Mouse (Mus musculus) brain, embryonic 14.5 days (tissue): ENCODE data around the gene St3gal2. TPM values are rescaled to one million over a fixed set of nuclear protein-coding genes. Genes with fewer than 3 reads are reported as not detected.
"Not testable (repeated sequence)": the region's sequence is repeated elsewhere in the genome, so short reads cannot be mapped to it uniquely, and the experiment has no call there.

ENCODE experiments used
- DNase-seq: peaks from one replicate; pipeline ENCODE4 v3.0.0-alpha.2; 2011; ENCODE audit warnings: low read depth
- CTCF ChIP-seq: fragments of 200-500 bp; IDR thresholded peaks from 2 replicates; pipeline ENCODE4 v1.5.1; 2012; ENCODE audit warnings: inconsistent platforms, mild to moderate bottlenecking, moderate library complexity, borderline replicate concordance; ENCODE audit not compliant: insufficient read depth, insufficient read length; ENCODE audit errors: extremely low read depth
- POLR2A ChIP-seq: fragments of 200-500 bp; IDR thresholded peaks from 2 replicates; pipeline ENCODE4 v1.6.1; 2012; ENCODE audit warnings: mild to moderate bottlenecking, inconsistent platforms, borderline replicate concordance; ENCODE audit not compliant: poor library complexity, insufficient read depth, insufficient read length, severe bottlenecking; ENCODE audit errors: extremely low read depth
- polyA plus RNA-seq: library from polyadenylated mRNA; depleted of rRNA; stranded (reverse); fragments of >200 nt; gene quantifications from 2 replicates; pipeline ENCODE4 v1.2.3, GENCODE M21; 2012; rRNA removed

St3gal2 gene
- polyA plus RNA-seq, 1 experiment, result 39.7 TPM

DNA sequence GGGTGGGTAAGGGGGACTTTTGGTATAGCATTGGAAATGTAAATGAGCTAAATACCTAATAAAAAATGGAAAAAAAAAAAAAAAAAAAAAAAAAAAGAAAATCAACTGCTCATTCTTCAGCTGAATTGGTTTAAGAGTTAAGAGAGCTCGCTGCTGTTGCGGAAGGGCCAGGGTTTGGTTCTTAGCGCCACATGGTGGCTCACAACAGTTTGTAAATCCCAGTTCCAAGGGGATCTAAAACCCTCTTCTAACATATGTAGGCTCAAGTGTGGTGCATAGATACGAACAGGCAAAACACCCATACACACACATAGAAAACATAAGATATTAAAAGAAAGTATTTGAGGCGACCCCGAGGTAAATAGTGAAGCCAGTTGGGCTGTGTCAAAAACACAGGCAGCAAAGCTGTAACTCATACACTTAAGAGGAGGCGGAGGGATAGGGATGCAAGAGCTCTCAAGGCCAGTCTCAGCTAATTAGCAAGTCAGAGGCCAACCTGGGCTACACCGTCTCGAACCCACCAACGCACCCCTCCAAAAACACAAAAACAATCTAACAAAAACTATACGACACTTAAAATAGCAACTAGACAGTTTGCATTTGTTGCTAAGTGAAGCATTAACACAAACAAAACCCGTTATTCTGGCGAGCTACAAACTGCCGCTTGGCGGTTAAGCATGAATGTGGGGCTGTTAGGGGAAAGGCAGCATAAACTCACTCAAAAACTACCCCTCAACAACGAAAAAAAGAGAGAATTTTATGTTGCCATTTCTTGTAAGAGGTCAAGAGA, 77.1 kb downstream of the St3gal2 start:
- peak; percentile 1 for DNase-seq
- TF ChIP-seq CTCF (no peak), POLR2A (no peak)

- peak; percentile 97 for DNase-seq
- TF ChIP-seq CTCF, result no peak
- TF ChIP-seq POLR2A, result peak; percentile 67; the same call in 1 of the 2 replicates
Observed at GRCm38 (mm10) chr8:110997547-110998531, 78.1 kb downstream of the St3gal2 start, which contains the start of gene Ddx19a. Gene Ddx19a, minus strand, starts transcription at chr8:110997800.

DNA sequence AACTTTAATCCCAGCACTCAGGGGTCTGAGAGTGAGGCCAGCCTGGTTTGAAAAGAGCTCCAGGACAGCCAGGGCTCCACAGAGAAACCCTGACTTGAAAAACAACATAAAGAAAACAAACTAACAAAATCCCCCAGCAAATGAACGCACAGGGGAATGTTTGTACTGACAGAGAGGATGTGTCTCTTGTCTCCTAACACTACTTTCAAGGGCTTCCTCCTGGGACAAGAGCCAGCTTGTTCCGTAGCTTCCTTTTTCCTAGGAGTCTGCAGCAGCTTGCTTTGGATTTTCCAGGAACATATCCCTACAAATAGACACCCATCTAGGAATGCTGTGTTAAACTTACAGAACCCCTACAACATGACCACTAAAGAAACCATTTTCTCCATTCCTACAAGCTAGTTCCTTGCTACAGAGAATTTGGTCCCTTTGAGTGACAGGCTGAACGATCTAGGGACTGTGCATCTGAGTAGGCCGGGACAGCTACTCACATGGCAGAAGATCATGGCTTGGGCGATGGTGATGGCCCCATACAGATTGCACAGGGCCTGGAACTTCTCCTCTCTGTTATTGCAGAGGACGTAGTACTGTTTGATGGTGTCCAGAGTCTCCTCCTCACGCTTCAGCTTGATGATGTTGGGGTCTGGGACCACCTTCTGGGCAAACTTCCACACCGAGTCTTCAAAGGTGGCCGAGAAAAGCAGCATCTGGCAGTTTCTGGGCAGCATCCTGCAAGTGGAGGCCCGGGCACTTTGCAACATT, 90.7 kb downstream of the St3gal2 start:
- DNase-seq, result not testable (repeated sequence)

Other genes with a start within 250 kb of the St3gal2 start
- 117 and 189 TPM in 2 replicates for gene Mtss1l, start 198.4 kb upstream of the St3gal2 start, polyA plus RNA-seq
- 3.1 and 3.9 TPM in 2 replicates for gene Il34, start 114.0 kb upstream of the St3gal2 start, polyA plus RNA-seq
- 37.0 and 44.9 TPM in 2 replicates for gene Cog4, start 73.3 kb upstream of the St3gal2 start, polyA plus RNA-seq
- gene Sf3b3, start 73.1 kb upstream of the St3gal2 start, polyA plus RNA-seq, result 72.0 and 81.3 TPM in 2 replicates
- gene Fuk, start 17.4 kb upstream of the St3gal2 start, polyA plus RNA-seq, result 12.4 and 15.8 TPM in 2 replicates
- gene Ddx19a, start 77.9 kb downstream of the St3gal2 start, polyA plus RNA-seq, result 43.5 and 47.2 TPM in 2 replicates
- 9.8 and 11.1 TPM in 2 replicates for gene Ddx19b, start 111.8 kb downstream of the St3gal2 start, polyA plus RNA-seq
- gene Aars, start 113.2 kb downstream of the St3gal2 start, polyA plus RNA-seq, result 61.3 and 76.9 TPM in 2 replicates
- gene Exosc6, start 136.4 kb downstream of the St3gal2 start, polyA plus RNA-seq, result not detected in 2 replicates
- 0.32 and 0.71 TPM in 2 replicates for gene Clec18a, start 172.5 kb downstream of the St3gal2 start, polyA plus RNA-seq
- 10.9 and 14.3 TPM in 2 replicates for gene Pdpr, start 174.7 kb downstream of the St3gal2 start, polyA plus RNA-seq